Mouse (Mus musculus) monocyte, adult 5-6 weeks (primary cell): ENCODE results near the gene Fkbp7. TPM values are rescaled to one million over a fixed set of nuclear protein-coding genes. Genes with fewer than 3 reads are reported as not detected.
A peak's percentile ranks its signal among the peaks of the same experiment; 100 is the strongest.
"Not testable (repeated sequence)": the region's sequence is repeated elsewhere in the genome, so short reads cannot be mapped to it uniquely, and the experiment has no call there.

Experiments
- ATAC-seq: fragments of 153-309, 156-312 bp; replicated peaks from 2 replicates; pipeline ENCODE4 v1.8.0; 2017; ENCODE audit warnings: mild to moderate bottlenecking; ENCODE audit not compliant: low TSS enrichment, insufficient number of reproducible peaks, severe bottlenecking, poor library complexity, low FRiP score
- total RNA-seq: library from RNA; stranded (forward); fragments of 200-1000, 200-491, 200-594 nt; gene quantifications from 3 replicates; pipeline ENCODE4 v1.2.3, GENCODE M21; 2017

Gene Fkbp7
- total RNA-seq, 1 experiment from 2014 or later = 19.6 TPM

DNA sequence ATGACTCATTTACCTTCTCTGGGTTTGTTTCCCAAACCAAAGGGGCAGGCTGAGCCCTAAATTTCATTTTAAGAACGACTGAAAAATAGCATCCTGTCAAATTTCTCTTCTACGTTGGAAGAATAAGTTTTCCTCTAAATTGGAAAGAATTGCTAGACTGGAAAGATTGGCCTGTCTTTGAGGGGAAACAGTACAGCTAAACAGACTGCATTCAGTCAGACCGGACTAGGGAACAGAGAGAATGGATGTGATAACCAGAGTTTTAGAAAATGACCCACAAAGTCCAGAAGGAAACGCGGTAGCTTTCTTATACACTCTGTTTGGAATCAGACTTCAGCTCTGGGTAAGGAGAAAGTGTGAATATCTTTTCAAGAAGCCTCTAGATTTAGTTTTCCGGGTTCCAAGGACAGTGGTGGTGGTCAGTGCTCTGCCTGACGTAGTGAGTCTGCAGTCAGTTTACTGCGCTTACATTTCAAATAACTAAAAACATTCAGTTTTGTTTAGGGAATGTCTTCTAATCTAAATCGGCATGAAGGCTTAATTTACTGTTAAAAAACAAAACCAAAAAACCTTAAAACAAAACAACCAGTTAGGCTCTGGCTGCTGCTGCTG, 676 bp downstream of the Fkbp7 start:
- ATAC-seq = no peak

DNA sequence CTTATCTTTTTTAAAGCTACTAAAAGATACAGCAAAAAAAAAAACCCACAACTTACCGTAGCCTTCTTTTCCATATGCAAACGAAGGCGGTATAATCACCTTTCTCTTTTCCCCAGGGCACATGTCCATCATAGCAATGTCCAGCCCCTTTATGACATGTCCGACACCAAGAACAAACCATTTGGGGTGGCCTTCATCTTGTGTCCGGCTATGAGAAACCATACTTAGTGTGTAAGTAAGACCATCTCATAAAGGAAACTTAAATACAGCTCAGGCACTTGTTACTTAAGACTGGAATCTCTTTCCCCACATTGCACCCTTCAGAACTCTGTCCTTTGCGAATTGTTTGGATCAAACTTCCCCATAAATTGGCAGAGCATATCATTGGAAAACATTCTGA, 1.3 kb downstream of the Fkbp7 start:
- ATAC-seq = no peak

DNA sequence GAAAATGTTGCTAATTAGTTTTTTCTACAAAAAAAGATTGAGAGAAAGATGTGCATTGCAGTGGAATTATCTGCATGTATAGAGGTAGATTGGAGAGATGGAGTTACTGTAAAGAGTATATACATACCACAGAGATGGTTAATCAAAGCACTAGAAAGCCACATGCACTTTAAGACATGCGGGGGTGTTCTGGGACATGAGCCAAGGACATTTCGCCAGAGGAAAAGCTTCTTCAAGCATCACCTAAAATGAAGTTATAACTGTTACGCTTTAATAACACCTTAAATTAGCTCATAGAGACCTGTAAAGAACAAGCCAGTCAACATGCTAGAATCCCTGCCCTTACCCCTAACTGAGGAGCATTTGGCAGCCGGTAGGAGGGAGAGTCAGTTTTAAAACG, 5.7 kb downstream of the Fkbp7 start:
- no peak for ATAC-seq

DNA sequence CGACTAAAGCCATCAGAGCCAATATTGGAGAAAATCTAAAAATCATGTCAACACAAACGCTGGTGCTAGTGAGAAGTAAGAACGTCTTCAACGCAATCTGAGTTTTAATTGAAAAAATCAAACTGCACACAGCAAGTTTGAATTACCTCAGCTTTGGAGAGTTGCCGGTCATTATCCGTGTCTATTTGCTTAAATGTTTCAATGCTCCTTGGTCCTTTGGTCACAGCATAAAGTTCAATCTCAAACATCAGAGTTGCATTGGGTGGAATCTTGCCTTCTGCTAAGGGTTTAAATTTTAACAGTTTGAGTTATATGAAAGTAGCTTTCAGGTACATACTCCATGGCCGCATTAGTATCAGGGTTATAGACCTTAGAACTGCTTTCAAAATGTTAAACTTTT, 7.4 kb downstream of the Fkbp7 start:
- no peak for ATAC-seq

DNA sequence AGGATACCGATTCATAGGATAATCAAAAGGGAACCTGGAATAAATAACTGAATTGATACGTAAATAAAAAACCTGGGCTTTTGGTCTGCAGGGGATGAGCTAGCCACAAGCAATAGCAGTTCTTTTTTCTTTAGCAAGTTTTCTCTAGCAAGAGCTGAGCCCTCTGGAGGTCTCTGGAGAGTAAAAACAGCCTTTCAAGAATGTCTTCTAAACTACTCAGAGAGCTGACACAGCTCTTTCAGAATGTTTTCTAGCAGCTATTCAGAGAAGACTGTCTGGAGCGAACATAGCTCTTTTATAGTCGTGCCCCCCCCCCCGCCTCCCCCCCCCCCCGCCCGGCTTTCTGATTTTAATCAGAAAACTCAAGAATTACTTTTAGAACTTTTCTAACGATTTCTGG, 13.5 kb downstream of the Fkbp7 start:
- ATAC-seq = no peak

DNA sequence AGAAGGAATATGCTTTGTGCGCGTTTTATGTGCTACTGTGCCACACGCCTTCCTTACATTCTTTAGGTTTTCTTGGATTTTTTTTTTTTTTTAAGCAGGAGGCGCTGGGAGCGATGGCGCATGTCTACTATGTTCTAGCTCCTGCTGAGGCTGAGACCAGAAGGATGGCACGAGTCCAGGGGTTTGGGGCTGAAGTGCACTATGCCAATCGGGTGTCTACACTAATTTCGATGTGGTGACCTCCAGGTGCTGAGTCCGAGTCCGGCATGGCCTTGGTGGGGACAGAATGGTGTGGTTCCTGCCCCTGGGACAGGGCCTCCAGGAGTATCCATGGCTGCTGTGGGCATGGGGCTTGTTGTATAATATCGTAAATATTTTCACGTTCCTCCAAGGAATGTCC, 14.4 kb downstream of the Fkbp7 start:
- ATAC-seq = no peak

DNA sequence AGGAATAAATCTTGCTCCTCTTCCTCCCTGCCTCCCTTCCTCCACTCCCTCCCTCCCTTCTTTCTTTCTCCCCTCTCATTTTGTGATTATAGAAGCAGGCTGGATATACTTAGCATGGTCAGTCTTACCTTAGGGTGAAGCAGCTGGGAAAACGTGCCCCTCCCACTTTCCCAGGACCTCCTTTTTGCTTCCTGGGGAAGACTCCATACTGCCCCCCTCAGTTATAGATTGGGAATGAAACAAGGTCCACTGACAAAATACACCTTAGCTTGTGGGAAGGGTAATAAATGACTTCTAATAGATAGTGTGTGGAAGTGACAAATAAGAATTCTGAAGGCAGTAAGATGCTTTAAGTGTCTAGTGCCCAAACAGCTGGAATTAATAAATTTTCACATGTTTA, 16.9 kb downstream of the Fkbp7 start:
- no peak for ATAC-seq

DNA sequence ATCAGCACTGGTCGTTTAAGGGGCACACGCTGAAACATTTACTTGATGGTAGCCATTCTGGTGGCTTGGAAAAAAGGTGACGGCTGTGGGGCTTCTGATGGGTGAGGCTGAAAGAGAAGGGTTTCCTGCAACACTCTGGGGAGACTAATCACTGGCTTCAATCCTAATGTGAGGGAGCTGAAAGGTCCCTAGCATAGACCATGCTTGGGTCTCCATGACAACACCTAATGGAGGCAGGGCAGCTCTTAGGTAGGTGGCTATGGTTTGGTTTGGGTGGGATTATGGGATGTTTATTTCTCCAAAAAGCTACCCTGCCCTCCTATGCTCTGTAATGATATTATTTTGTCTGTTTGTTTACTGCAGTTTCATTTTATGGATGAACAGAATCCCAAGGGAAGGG, 17.5 kb downstream of the Fkbp7 start:
- ATAC-seq = no peak

DNA sequence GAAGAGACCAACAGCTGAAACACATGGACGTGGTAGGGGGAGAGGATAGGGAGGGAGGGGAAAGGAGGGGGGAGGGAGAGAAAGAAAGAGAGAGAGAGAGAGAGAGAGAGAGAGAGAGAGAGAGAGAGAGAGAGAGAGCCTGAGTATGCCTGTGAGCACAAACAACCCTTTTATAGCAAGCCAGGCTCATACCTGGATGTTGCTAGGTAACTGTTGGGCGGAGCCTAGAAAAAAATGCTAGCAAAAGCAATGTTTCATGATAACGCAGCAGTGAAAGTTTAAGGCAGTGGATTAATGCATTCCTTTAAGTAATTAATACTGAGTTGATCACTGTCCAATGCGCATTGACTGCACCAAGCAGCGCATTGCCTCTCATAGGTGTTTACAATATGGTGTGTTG, 18.3 kb downstream of the Fkbp7 start:
- no peak for ATAC-seq

DNA sequence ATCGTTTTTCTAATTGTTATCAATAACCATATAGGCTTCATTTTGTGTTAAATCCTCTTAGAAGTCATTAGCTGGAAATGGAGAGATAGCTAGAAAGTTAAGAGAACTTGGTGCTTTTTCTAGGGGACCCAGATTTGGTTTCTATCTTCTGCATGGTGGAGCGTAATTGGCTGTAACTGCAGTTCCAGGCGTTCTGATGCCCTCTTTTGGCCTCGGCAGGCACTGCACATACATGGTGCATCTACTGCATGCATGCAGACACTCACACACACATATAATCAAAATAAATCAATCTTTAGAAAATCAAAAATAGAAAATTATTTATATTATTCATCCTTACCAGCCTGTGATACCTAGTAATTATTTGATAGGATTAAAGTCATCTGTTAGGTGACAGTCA, 19.8 kb downstream of the Fkbp7 start:
- no peak for ATAC-seq

DNA sequence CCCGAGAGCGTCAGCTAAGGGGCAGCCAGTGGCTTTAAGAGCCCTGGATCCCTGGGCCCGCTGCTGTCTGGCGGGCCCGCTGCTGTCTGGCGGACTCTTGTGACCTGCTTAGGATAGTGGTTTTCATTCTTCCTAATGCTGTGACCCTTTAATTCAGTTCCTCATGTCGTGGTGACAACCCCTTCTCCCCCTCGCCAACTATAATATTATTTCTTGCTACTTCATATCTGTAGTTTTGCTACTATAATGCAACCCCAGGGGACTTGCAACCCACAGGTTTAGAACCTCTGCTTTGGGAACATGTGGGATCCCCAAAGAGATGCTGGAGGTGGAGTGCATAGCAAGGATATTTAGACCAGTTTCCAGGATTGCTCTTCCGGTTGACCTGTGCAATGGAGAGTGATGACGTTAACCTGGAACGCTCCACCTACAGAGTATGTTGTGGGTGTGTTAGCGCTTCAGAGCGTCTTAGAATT, 24.2 kb downstream of the Fkbp7 start:
- ATAC-seq = no peak

DNA sequence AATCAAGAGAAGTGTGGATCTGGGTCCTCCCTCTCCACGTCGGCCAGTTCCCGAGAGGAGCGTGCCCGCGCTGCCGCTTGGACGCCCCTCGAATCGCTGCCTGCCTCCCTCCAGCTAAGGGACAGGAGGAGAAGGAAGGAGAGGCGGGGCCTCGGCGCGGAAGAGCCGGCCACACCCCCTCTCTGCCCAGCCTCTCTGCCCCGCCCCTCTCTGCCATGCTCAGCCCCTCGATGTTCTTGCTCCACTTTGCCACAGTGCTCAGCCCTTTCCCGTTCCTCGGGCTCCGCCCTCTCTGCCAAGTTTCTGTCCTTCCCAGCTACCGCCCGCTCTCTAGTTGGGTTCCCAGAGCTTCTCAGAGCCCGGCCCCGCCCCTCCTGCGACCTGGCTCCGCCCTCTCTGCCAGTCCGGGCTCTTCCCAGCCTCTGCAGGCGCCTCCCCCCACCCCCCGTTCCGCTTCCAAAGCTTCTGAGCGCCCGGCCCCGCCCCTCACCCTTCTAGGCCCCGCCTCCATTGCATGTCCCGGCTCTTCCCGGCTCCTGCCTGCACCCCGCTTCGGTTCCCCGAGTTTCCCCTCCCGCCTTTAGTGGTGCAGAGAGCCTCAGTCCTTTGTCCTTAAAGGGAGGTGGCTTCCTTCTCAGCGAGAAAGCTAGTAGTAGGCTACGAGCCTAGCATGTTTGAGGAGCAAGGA, 24.9 kb downstream of the Fkbp7 start, which contains the start of the genes Prkra and Pjvk:
Prkra (minus strand) TSS at position 133 of the 688 bp plus-strand sequence.
Pjvk (plus strand) TSS at position 594 of the 688 bp plus-strand sequence.
- ATAC-seq = peak; percentile 97

DNA sequence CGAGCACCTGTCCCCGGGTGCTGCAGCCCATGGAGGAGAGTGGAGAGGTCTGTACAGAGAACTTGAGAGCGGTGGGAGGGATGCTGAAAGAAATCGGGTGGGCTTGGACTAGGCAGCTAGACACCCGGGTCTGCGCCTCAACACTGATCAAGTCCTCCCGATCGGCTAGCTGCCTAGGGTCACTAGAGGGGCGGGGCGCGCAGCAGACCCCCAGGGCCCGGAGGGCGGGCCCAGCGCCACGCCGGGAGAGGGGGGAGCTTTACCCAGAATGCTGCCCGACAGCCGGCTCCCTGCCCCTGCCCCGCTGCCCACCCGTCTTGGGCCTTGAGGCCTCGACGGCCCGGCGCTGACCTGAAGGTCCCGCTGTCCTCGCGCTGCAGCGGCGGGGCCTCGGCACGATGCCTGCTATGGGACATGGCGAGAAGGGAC, 25.5 kb downstream of the Fkbp7 start:
- no peak for ATAC-seq

DNA sequence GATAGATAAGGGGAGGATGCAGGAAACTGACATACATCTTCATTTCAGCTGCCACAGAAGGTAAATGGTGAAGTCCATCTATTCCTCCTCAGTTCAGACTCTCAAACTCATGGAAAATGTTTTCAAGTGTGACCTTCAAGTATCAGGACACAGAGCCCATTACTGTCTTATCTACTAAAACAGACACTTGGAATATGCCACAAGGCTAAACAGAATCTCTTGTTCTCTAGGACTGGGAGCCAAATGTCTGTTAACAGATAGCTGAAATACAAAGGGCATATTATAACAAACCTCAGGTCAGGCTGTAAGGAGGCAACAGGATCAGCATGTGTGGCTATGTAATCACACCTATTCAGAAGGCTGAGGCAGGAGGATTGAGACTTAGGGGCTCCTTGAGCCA, 29.1 kb downstream of the Fkbp7 start:
- no peak for ATAC-seq

DNA sequence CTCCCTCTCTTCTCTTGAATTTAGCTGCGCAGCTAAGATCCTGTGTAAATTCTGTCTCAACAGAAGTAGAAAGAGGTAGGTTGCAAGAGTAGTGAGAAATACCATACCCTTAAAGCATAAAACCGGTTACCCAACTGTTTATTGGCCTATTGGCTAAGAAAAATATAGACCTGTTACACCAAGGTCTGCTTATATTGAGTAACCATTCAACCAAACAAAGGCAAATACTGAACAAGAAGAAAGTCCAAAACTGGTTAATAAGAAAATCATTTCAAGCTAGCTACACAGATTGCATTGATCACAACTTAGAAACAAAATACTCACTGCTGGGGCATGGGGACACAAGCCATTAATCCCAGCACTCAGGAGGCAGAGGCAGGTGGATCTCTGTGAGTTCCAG, 33.3 kb downstream of the Fkbp7 start:
- ATAC-seq = no peak

DNA sequence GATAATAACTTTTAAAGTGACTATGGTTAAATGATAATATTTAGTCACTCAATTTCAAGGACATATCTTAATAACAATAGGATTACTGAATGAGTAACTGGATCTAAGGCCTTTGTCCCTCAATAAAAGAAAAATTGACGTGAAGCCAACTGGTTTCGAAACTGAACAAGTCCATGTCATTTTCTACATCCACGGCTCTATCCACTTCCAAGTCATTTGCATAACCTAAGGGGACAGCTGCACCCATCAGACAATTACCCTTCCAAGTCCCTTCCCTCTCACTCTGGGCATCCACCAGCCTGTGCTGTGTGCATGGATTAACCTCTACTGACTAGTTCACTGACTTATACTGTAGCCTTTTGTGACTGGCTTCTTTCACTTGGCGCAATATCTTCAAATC, 41.3 kb downstream of the Fkbp7 start:
- ATAC-seq = no peak

DNA sequence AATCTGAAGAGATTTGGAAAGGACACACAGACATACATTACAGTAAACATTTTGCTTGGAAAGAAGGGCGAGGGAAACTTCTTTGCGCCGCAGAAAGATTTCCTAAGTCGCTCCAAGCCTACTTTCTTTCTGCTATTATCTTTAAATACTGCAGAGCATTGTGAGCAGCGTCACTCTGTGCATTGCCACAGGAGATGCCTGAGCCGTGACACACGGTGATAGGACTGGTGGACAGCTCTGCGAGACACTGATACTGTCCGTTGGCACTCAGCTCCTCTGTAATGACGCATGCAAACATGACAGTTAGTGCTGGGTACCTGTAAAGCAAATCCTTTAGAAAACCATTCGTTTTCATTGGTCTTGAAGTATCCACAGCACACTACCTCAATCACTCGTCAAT, 42.6 kb downstream of the Fkbp7 start:
- no peak for ATAC-seq

DNA sequence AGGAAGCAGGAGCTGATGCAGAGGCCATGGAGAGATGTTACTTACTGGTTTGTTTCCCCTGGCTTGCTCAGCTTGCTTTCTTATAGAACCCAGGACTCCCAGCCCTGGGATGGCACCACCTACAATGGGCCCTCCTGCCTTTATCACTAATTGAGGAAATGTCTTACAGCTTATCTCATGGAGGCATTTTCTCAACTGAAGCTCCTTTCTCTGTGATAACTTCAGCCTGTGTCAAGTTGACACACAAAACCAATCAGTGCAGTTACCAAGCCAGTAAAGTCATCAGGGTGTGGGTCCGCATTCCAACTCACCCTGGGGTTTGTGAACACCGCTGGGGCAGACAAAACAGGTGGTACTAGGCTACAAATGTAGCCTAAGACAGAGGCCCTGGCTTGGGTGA, 50.6 kb downstream of the Fkbp7 start:
- not testable (repeated sequence) for ATAC-seq

DNA sequence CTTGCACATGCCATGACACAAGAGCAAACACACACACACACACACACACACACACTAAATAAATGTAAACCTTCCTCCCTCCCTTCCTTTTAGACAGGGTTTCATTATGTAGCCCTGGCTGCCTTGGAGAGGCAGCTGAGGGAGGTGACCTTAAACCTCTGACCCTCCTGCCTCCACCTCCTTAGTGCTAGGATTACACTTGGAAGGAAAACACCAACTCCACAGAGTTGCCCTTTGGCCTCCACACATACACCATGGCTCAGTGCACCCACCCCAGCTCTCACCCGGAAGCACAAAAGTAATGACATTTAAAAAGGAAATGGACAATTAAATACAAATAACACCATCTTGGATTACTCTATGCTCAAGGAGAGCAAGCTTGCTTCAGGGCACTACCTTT, 51.2 kb downstream of the Fkbp7 start:
- ATAC-seq = no peak

DNA sequence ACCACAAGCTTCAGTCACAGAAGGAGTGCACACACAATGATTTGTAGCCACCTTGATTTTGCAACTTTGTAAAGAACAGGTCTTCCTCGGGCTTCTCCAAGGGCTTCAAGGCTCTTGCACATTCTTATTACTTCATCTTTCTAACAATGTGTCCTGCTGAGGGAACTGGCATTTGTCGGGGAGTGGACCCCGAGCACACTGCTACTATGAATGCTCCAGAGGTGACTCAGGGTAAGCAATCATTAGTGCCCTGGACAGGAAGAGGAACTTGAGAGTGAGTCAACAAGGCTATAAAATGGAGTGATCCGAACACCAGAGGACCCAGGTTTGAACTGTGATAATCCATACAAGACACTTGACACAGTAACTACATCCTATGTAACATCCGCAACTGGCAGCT, 52.7 kb downstream of the Fkbp7 start:
- ATAC-seq = no peak
